Mouse (Mus musculus): ENCODE data around the gene Actr5.

GRCm38 (mm10) chr2:158588524-158589271 is 36.0 kb upstream of the Actr5 start:
- TF ChIP-seq CTCF (IDR thresholded peaks at IDR 0.05; ENCODE audit: control insufficient read depth, insufficient read depth, insufficient replicate concordance, low read depth, low read length) (no peak), POLR2A (IDR thresholded peaks at IDR 0.05; ENCODE audit: control insufficient read depth, low read depth, low read length) (no peak)
